Mouse (Mus musculus) left cerebral cortex, postnatal 14 days (tissue): ENCODE data around the gene Vmn1r124. TPM values are rescaled to one million over a fixed set of nuclear protein-coding genes. Genes with fewer than 3 reads are reported as not detected.
"Not testable (repeated sequence)": the region's sequence is repeated elsewhere in the genome, so short reads cannot be mapped to it uniquely, and the experiment has no call there.

ENCODE experiments used
- DNase-seq, 2 experiments: peaks; one replicate each; pipeline ENCODE4 v3.0.0; 2021 to 2022; ENCODE audit warnings: low spot score in 2 of 2, mixed read lengths in 1 of 2
- intact Hi-C: fragments of 180-260 bp; cut with DNase I; formaldehyde crosslinking; loops from one replicate; pipeline ENCODE4 v1.15.1; 2025
- long read RNA-seq, 2 experiments: library from polyadenylated mRNA; stranded (forward); transcript quantifications; one replicate each; pipeline ENCODE4 v2.0.0; 2021
- total RNA-seq, 2 experiments: library from RNA; stranded (reverse); gene quantifications; 2 replicates each; pipeline ENCODE4 v1.2.3; 2021

Vmn1r124 gene
- not detected for total RNA-seq
- long read RNA-seq, experiment 1: 0 reads
- long read RNA-seq, experiment 2: 0 reads

- DNase-seq, intact Hi-C loops: not testable (repeated sequence)
Measured at GRCm38 (mm10) chr7:21260517-21260916, at the start of gene Vmn1r124. Gene Vmn1r124, minus strand, starts transcription at chr7:21260617.

GRCm38 (mm10) chr7:21301367-21301766 is 41.0 kb upstream of the Vmn1r124 start, which contains the start of gene Vmn1r126:
Gene Vmn1r126, minus strand, starts transcription at chr7:21301467.
- DNase-seq, intact Hi-C loops: not testable (repeated sequence)

GRCm38 (mm10) chr7:21271879-21272278 is 11.5 kb upstream of the Vmn1r124 start, which contains the start of gene Vmn1r125:
Gene Vmn1r125, plus strand, starts transcription at chr7:21272179.
- DNase-seq, intact Hi-C loops: not testable (repeated sequence)

Other genes with a start within 250 kb of the Vmn1r124 start
- not detected for gene Vmn1r119, start 248.2 kb downstream of the Vmn1r124 start, total RNA-seq
- not detected for gene Vmn1r120, start 206.8 kb downstream of the Vmn1r124 start, total RNA-seq
- not detected for gene Vmn1r121, start 162.1 kb downstream of the Vmn1r124 start, total RNA-seq
- gene Vmn1r122, start 126.5 kb downstream of the Vmn1r124 start, total RNA-seq: not detected
- gene Vmn1r123, start 98.4 kb downstream of the Vmn1r124 start, total RNA-seq: not detected
- gene Gm5157, start 70.2 kb downstream of the Vmn1r124 start, total RNA-seq: not detected
- gene Vmn1r125, start 11.6 kb upstream of the Vmn1r124 start, total RNA-seq: not detected
- not detected for gene Vmn1r126, start 40.9 kb upstream of the Vmn1r124 start, total RNA-seq
- gene Vmn1r127, start 59.2 kb upstream of the Vmn1r124 start, total RNA-seq: not detected
- not detected for gene Vmn1r128, start 88.8 kb upstream of the Vmn1r124 start, total RNA-seq
- gene Vmn1r129, start 100.7 kb upstream of the Vmn1r124 start, total RNA-seq: not detected
- gene Gm6882, start 172.1 kb upstream of the Vmn1r124 start, total RNA-seq: not detected